31 mouse cellular contexts compared by ENCODE assay signal in the genomic region with DNA sequence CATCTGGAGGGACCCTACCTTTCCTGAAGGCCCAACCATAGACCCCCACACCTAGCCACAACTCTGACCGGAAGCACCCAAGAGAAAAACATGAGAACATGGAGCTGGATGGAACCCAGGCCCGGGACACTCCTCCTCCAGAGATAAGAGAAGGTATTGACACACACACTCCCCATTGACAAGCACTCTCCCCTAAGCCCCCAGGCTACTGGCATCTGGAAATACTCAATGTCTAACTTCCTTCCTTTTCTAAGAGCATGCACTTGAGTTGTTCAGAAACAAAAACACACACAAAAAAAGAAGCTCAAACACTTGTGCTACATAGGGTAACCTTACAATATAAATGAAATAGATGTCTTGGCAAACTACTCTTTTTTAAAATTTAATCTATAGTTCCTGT.
DNase-seq lines count a peak whose midpoint lies in the region; ATAC-seq and TF ChIP-seq lines count a peak whose summit lies in the region.
"Had no signal": no experiment of that assay in that cellular context is flagged by ENCODE, and none has a peak within 500 bp of the region (broad histone marks: within the 10 kb centered on the region; RNA-seq: fewer than 3 reads in every experiment).

No protein-coding gene starts in this region.

- H3K9ac ChIP-seq in heart, embryonic 12.5 days, result no peak overlapping the region
- H3K9ac ChIP-seq in heart, adult 2 months (ENCODE audit: low read depth, low read length), result no peak overlapping the region
- H3K9ac ChIP-seq in forebrain, embryonic 12.5 days, result no peak overlapping the region
- H3K9ac ChIP-seq: embryonic facial prominence, embryonic 15.5 days; forebrain, embryonic 13.5 days; heart, embryonic 15.5 days; hindbrain, embryonic 12.5 days; liver, embryonic 15.5 days; lung, embryonic 14.5 days; midbrain, embryonic 12.5 days; neural tube, embryonic 12.5 days had no signal

- H3K36me3 ChIP-seq in heart, embryonic 12.5 days, result no peaks in the 10 kb centered on the region
- no peaks in the 10 kb centered on the region for H3K36me3 ChIP-seq in heart, adult 2 months (ENCODE audit: control insufficient read depth, insufficient read depth, low read length)
- H3K36me3 ChIP-seq in forebrain, embryonic 12.5 days (replicated peaks), result no peaks in the 10 kb centered on the region
- H3K36me3 ChIP-seq: embryonic facial prominence, embryonic 15.5 days; heart, embryonic 15.5 days; hindbrain, embryonic 12.5 days; liver, embryonic 15.5 days; midbrain, embryonic 12.5 days; neural tube, embryonic 12.5 days had no signal

- intact Hi-C loops in heart, adult 2 months (cut with DNase I), result no loop called here

- ATAC-seq in heart, embryonic 12.5 days (ENCODE audit: insufficient number of reproducible peaks, low FRiP score), result peak; percentile 22; the same call in 1 of the 2 replicates
- ATAC-seq in forebrain, embryonic 12.5 days (ENCODE audit: low FRiP score), result no peak
- ATAC-seq: forebrain, embryonic 13.5 days; hindbrain, postnatal 0 days; intestine, embryonic 16.5 days had no signal

- H3K79me2 ChIP-seq in heart, adult 2 months (replicated peaks; ENCODE audit: control insufficient read depth, insufficient read depth, low read length), result no peaks in the 10 kb centered on the region

- TF ChIP-seq EP300 in heart, adult 2 months (IDR thresholded peaks at IDR 0.05; ENCODE audit: insufficient read depth, low read depth, low read length), result no peak

- no peaks in the 10 kb centered on the region for H3K4me1 ChIP-seq in heart, embryonic 12.5 days (replicated peaks)
- no peaks in the 10 kb centered on the region for H3K4me1 ChIP-seq in heart, adult 2 months (ENCODE audit: control insufficient read depth, insufficient read depth, low read length)
- H3K4me1 ChIP-seq in forebrain, embryonic 12.5 days, result no peaks in the 10 kb centered on the region
- H3K4me1 ChIP-seq: embryonic facial prominence, embryonic 15.5 days; forebrain, embryonic 13.5 days; heart, embryonic 15.5 days; hindbrain, embryonic 12.5 days; liver, embryonic 15.5 days; midbrain, embryonic 12.5 days; neural tube, embryonic 12.5 days had no signal

- WGBS in heart, embryonic 12.5 days, result 0% methylated on average over 2 of the region's 2 CpGs
- WGBS in heart, adult 2 months, result 4% methylated on average over 2 of the region's 2 CpGs
- WGBS in forebrain, embryonic 12.5 days, result 68% methylated on average over 2 of the region's 2 CpGs

- DNase-seq in heart, adult 2 months, result no peak
- DNase-seq in embryo, embryonic 10.5 days (ENCODE audit: low spot score), result peak; percentile 53
- peak; percentile 19 for DNase-seq in forelimb bud, embryonic 11.5 days (ENCODE audit: low read depth, low spot score)
- peak; percentile 15 for DNase-seq in mesoderm, embryonic 11.5 days (ENCODE audit: low read depth, low spot score)
- no peak for DNase-seq in adrenal gland, adult 18-20 months (ENCODE audit: low spot score in 2 of 2)
- DNase-seq: adrenal gland, adult 2 months; adrenal gland, postnatal 36 days; cerebellum, adult 18-20 months; cerebellum, postnatal 14 days; gastrocnemius, postnatal 25 days; heart, adult 18-20 months; heart, postnatal 36 days; kidney, adult 9 months; kidney, postnatal 36 days; layer of hippocampus, postnatal 36 days; left cerebral cortex, postnatal 4 days; lung, embryonic 14.5 days; right cerebral cortex, postnatal 4 days; thymus, postnatal 4 days had no signal

- no peaks in the 10 kb centered on the region for H3K27me3 ChIP-seq in heart, embryonic 12.5 days (replicated peaks)
- no peaks in the 10 kb centered on the region for H3K27me3 ChIP-seq in heart, adult 2 months (ENCODE audit: control insufficient read depth, insufficient read depth, low read length)
- H3K27me3 ChIP-seq in forebrain, embryonic 12.5 days, result no peaks in the 10 kb centered on the region
- H3K27me3 ChIP-seq: embryonic facial prominence, embryonic 15.5 days; forebrain, embryonic 13.5 days; heart, embryonic 15.5 days; hindbrain, embryonic 12.5 days; liver, embryonic 15.5 days; midbrain, embryonic 12.5 days; neural tube, embryonic 12.5 days had no signal

- no peaks in the 10 kb centered on the region for H3K9me3 ChIP-seq in heart, embryonic 12.5 days (replicated peaks)
- no peaks in the 10 kb centered on the region for H3K9me3 ChIP-seq in forebrain, embryonic 12.5 days
- H3K9me3 ChIP-seq: embryonic facial prominence, embryonic 15.5 days; forebrain, embryonic 13.5 days; heart, embryonic 15.5 days; hindbrain, embryonic 12.5 days; liver, embryonic 15.5 days; midbrain, embryonic 12.5 days; neural tube, embryonic 12.5 days had no signal

- no peak overlapping the region for H3K4me2 ChIP-seq in heart, embryonic 12.5 days
- H3K4me2 ChIP-seq in forebrain, embryonic 12.5 days, result no peak overlapping the region
- H3K4me2 ChIP-seq: embryonic facial prominence, embryonic 15.5 days; forebrain, embryonic 13.5 days; heart, embryonic 15.5 days; hindbrain, embryonic 12.5 days; liver, embryonic 15.5 days; lung, embryonic 14.5 days; midbrain, embryonic 12.5 days; neural tube, embryonic 12.5 days had no signal

- no peak overlapping the region for H3K27ac ChIP-seq in heart, embryonic 12.5 days (ENCODE audit: poor library complexity, severe bottlenecking)
- H3K27ac ChIP-seq in heart, adult 2 months, result no peak overlapping the region
- no peak overlapping the region for H3K27ac ChIP-seq in forebrain, embryonic 12.5 days
- H3K27ac ChIP-seq: embryonic facial prominence, embryonic 15.5 days; forebrain, embryonic 13.5 days; heart, embryonic 15.5 days; hindbrain, embryonic 12.5 days; hindbrain, postnatal 0 days; liver, embryonic 15.5 days; midbrain, embryonic 12.5 days; neural tube, embryonic 12.5 days had no signal

- H3K4me3 ChIP-seq in heart, embryonic 12.5 days, result no peak overlapping the region
- H3K4me3 ChIP-seq in heart, adult 2 months, result no peak overlapping the region
- H3K4me3 ChIP-seq in forebrain, embryonic 12.5 days (replicated peaks), result no peak overlapping the region
- H3K4me3 ChIP-seq: embryonic facial prominence, embryonic 15.5 days; forebrain, embryonic 13.5 days; heart, embryonic 15.5 days; hindbrain, embryonic 12.5 days; liver, embryonic 15.5 days; midbrain, embryonic 12.5 days; myocyte; neural tube, embryonic 12.5 days had no signal

- TF ChIP-seq CTCF in heart, adult 2 months (IDR thresholded peaks at IDR 0.05), result no peak

- no peak for TF ChIP-seq POLR2A in heart, adult 2 months (IDR thresholded peaks at IDR 0.05; ENCODE audit: insufficient read depth, low read depth, low read length)

Comparison
In these comparisons a context has a peak if more than half of its experiments do, and no peak if none do; other contexts are left out.
1. DNase-seq: peak in embryo, embryonic 10.5 days (single experiment), forelimb bud, embryonic 11.5 days (single experiment) and mesoderm, embryonic 11.5 days (single experiment); none in heart, adult 2 months (0 of 2) and adrenal gland, adult 18-20 months (0 of 2).